Mouse (Mus musculus): ENCODE results near the gene Itpr1. TPM values are rescaled to one million over a fixed set of nuclear protein-coding genes. Genes with fewer than 3 reads are reported as not detected.

The Itpr1 gene
- polyA plus RNA-seq, 1 experiment from 2014 or later = 16.6 TPM

- H3K9me3 ChIP-seq (ENCODE audit: control insufficient read depth, low read length) = no peaks in the 10 kb centered on the region
- H3K4me2 ChIP-seq (ENCODE audit: low read length) = no peak overlapping the region
These were observed 8.6 kb upstream of the Itpr1 start for GRCm38 (mm10) chr6:108204322-108204721.

DNA sequence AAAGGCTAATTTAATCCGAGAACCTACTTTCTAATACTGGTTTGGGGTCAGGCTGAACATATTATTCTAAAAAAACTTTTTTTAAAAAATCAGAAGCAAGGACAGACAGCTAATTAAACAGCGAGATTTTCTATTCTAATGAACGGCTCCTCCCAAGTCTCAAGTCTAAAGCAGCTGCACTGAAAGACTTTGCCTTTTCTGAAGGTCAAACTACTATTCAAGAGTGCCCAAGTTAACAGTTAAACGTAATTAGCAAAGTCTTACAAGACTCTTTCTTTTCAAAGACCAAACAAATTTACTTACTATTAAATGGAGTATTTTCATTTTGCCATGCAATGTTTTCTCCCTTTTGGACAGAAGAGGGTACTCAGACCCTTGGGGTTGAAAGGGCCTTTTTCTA, 6.8 kb upstream of the Itpr1 start:
- H3K4me3 ChIP-seq (ENCODE audit: control insufficient read depth in 1 of 2, insufficient read depth in 1 of 2, low read depth in 1 of 2, low read length in 2 of 2) = no peak overlapping the region
- H3K9ac ChIP-seq (ENCODE audit: low read length) = no peak overlapping the region
- no peaks in the 10 kb centered on the region for H3K36me3 ChIP-seq (ENCODE audit: control insufficient read depth, insufficient read depth, low read length)
- ATAC-seq (ENCODE audit: insufficient number of reproducible peaks, insufficient read depth, low FRiP score, low read depth) = no peak
- no peaks in the 10 kb centered on the region for H3K9me3 ChIP-seq (ENCODE audit: control insufficient read depth, low read length)
- WGBS = 76% methylated on average over 4 of the region's 4 CpGs
- no peaks in the 10 kb centered on the region for H3K27me3 ChIP-seq (ENCODE audit: control insufficient read depth, insufficient read depth, low read length)
- H3K4me1 ChIP-seq (ENCODE audit: control insufficient read depth in 2 of 2, insufficient read depth in 2 of 2, low read length in 2 of 2) = peaks cover 0 to 3% of the 10 kb centered on the region in 2 experiments; a peak in 3 of 4 replicates
- H3K27ac ChIP-seq (replicated peaks in 1 of 2; ENCODE audit: control insufficient read depth in 1 of 2, insufficient read depth in 1 of 2, low read depth in 2 of 2, low read length in 2 of 2) = no peak overlapping the region
- H3K4me2 ChIP-seq (ENCODE audit: low read length) = no peak overlapping the region

More at GRCm38 (mm10) chr6:108204322-108204721, 8.6 kb upstream of the Itpr1 start:
- WGBS = 85% methylated on average over 2 of the region's 2 CpGs
- no peak overlapping the region for H3K9ac ChIP-seq (ENCODE audit: low read length)
- no peak overlapping the region for H3K4me3 ChIP-seq (ENCODE audit: control insufficient read depth in 1 of 2, insufficient read depth in 1 of 2, low read depth in 1 of 2, low read length in 2 of 2)
- H3K36me3 ChIP-seq (ENCODE audit: control insufficient read depth, insufficient read depth, low read length) = no peaks in the 10 kb centered on the region
- no peaks in the 10 kb centered on the region for H3K4me1 ChIP-seq (ENCODE audit: control insufficient read depth in 2 of 2, insufficient read depth in 2 of 2, low read length in 2 of 2)
- H3K27ac ChIP-seq (replicated peaks in 1 of 2; ENCODE audit: control insufficient read depth in 1 of 2, insufficient read depth in 1 of 2, low read depth in 2 of 2, low read length in 2 of 2) = no peak overlapping the region
- no peaks in the 10 kb centered on the region for H3K27me3 ChIP-seq (ENCODE audit: control insufficient read depth, insufficient read depth, low read length)
- ATAC-seq (ENCODE audit: insufficient number of reproducible peaks, insufficient read depth, low FRiP score, low read depth) = no peak

GRCm38 (mm10) chr6:108206914-108207566, 5.9 kb upstream of the Itpr1 start:
- H3K27me3 ChIP-seq (ENCODE audit: control insufficient read depth, insufficient read depth, low read length) = no peaks in the 10 kb centered on the region
- H3K4me1 ChIP-seq (ENCODE audit: control insufficient read depth in 2 of 2, insufficient read depth in 2 of 2, low read length in 2 of 2) = peaks cover 2 to 11% of the 10 kb centered on the region in 2 experiments
- H3K36me3 ChIP-seq (ENCODE audit: control insufficient read depth, insufficient read depth, low read length) = no peaks in the 10 kb centered on the region
- 65% methylated on average over 5 of the region's 5 CpGs for WGBS
- no peak overlapping the region for H3K4me3 ChIP-seq (ENCODE audit: control insufficient read depth in 1 of 2, insufficient read depth in 1 of 2, low read depth in 1 of 2, low read length in 2 of 2)
- H3K9ac ChIP-seq (ENCODE audit: low read length) = no peak overlapping the region
- H3K4me2 ChIP-seq (ENCODE audit: low read length) = no peak overlapping the region
- no peak for ATAC-seq (ENCODE audit: insufficient number of reproducible peaks, insufficient read depth, low FRiP score, low read depth)
- no peaks in the 10 kb centered on the region for H3K9me3 ChIP-seq (ENCODE audit: control insufficient read depth, low read length)
- H3K27ac ChIP-seq (replicated peaks in 1 of 2; ENCODE audit: control insufficient read depth in 1 of 2, insufficient read depth in 1 of 2, low read depth in 2 of 2, low read length in 2 of 2) = no peak overlapping the region

DNA sequence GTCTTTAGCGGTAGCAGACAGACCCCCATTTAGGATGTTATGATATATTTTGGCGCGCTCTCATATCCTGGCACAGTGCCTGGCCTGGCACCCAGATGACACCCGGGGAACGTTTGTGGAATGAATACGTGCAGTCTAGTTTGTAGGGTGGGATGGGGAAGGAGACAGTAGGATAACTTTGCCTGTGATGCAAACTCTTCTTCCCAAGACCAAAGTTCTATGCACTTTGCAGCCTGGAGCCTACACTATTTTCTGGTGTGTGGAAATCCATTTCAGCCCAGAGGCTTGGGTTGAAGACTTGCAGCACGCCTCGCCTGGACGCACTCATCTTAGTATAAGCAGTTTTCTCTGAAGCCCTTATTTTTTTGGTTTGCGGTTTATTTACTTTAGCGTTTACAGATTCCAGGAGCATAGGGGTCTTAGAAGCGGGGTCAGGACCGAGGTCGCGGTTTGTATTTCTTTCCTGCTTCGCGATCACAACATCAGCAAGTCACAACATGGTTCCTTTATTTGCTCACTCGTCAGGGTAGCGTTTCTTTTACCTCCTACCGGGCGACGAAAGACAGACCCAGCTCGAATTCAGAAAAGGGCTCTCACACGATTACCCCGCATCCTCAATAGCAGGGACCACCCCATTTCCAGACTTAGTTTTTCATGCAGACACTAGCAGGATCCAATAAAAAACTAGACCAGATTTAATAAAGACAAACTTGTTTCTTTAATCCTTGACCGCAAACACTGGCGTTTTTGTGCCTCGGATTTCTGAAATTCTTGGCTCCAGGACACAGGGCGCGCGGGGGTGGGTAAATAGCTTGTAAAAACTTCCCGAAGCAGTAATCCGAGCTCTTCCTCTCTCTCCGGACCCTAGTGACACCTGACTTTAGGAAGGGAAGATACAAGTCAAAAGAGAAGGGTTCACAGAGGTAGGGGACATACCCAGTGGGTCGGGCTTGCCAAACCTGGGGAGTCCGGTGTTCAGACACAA, 708 bp upstream of the Itpr1 start:
- Histone ChIP-seq H3K4me1 (ENCODE audit: control insufficient read depth in 2 of 2, insufficient read depth in 2 of 2, low read length in 2 of 2) (peaks cover 2 to 25% of the 10 kb centered on the region in 2 experiments), H3K27me3 (ENCODE audit: control insufficient read depth, insufficient read depth, low read length) (no peaks in the 10 kb centered on the region), H3K36me3 (ENCODE audit: control insufficient read depth, insufficient read depth, low read length) (0 out of 2 replicates have a peak, but pooled peaks cover 8% of the 10 kb centered on the region), H3K9me3 (ENCODE audit: control insufficient read depth, low read length) (no peaks in the 10 kb centered on the region), H3K4me3 (ENCODE audit: control insufficient read depth in 1 of 2, insufficient read depth in 1 of 2, low read depth in 1 of 2, low read length in 2 of 2) (peak overlapping the region; percentile 72 to 97), H3K4me2 (ENCODE audit: low read length) (peak overlapping the region; percentile 81), H3K9ac (ENCODE audit: low read length) (peak overlapping the region; percentile 81), H3K27ac (replicated peaks in 1 of 2; ENCODE audit: control insufficient read depth in 1 of 2, insufficient read depth in 1 of 2, low read depth in 2 of 2, low read length in 2 of 2) (peak overlapping the region; percentile 29 to 69)
- ATAC-seq (ENCODE audit: insufficient number of reproducible peaks, insufficient read depth, low FRiP score, low read depth) = no peak
- WGBS = 2% methylated on average over 36 of the region's 36 CpGs

- H3K4me1 ChIP-seq (ENCODE audit: control insufficient read depth in 2 of 2, insufficient read depth in 2 of 2, low read length in 2 of 2) = peaks cover 2 to 25% of the 10 kb centered on the region in 2 experiments
- H3K27ac ChIP-seq (replicated peaks in 1 of 2; ENCODE audit: control insufficient read depth in 1 of 2, insufficient read depth in 1 of 2, low read depth in 2 of 2, low read length in 2 of 2) = peak overlapping the region; percentile 63 to 82
- H3K4me3 ChIP-seq (ENCODE audit: control insufficient read depth in 1 of 2, insufficient read depth in 1 of 2, low read depth in 1 of 2, low read length in 2 of 2) = peak overlapping the region; percentile 72 to 97
- H3K36me3 ChIP-seq (ENCODE audit: control insufficient read depth, insufficient read depth, low read length) = 0 out of 2 replicates have a peak, but pooled peaks cover 11% of the 10 kb centered on the region
- H3K9ac ChIP-seq (ENCODE audit: low read length) = peak overlapping the region; percentile 80
- no peaks in the 10 kb centered on the region for H3K27me3 ChIP-seq (ENCODE audit: control insufficient read depth, insufficient read depth, low read length)
- no peaks in the 10 kb centered on the region for H3K9me3 ChIP-seq (ENCODE audit: control insufficient read depth, low read length)
- H3K4me2 ChIP-seq (ENCODE audit: low read length) = peak overlapping the region; percentile 75
- WGBS = under 1% methylated on average over 29 of the region's 29 CpGs
- no peak for ATAC-seq (ENCODE audit: insufficient number of reproducible peaks, insufficient read depth, low FRiP score, low read depth)
These were observed 791 bp downstream of the Itpr1 start for GRCm38 (mm10) chr6:108213481-108214293.

DNA sequence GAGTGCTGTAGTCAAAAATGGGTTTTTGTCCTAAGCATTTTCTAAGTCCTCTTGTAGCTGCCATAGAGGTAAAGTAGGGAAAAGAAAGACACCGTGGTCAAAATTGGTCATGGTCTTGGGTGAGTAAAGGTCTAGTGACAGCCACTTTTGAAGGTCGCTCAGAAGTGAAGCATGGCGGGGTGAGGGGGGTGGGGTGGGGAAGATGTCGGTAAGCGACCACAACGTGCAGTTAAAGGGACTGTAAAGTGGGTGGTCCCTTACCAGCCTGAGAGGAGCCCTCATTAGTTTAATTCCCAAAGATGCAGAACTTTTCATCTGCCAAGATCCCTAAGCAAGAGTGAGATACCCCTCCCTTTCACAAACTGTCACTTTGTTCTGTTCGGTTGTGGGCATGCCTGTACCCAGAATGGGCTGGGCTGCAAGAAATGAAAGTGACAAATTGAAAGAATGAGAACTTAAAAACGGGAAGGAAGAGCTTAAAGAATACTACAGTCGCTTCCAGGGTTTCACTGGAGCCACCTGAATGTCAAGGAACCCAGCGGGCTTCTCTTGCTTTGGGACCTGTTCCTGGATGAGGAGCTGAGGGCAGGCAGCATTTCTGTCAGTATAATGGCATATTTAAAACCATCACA, 1.5 kb downstream of the Itpr1 start:
- Histone ChIP-seq H3K4me2 (ENCODE audit: low read length) (peak overlapping the region; percentile 75), H3K36me3 (ENCODE audit: control insufficient read depth, insufficient read depth, low read length) (peaks cover 11% of the 10 kb centered on the region; the same call in 1 of the 2 replicates), H3K27me3 (ENCODE audit: control insufficient read depth, insufficient read depth, low read length) (no peaks in the 10 kb centered on the region), H3K4me3 (ENCODE audit: control insufficient read depth in 1 of 2, insufficient read depth in 1 of 2, low read depth in 1 of 2, low read length in 2 of 2) (peak overlapping the region; percentile 72 to 97), H3K4me1 (ENCODE audit: control insufficient read depth in 2 of 2, insufficient read depth in 2 of 2, low read length in 2 of 2) (peaks cover 2 to 25% of the 10 kb centered on the region in 2 experiments), H3K9ac (ENCODE audit: low read length) (peak overlapping the region; percentile 80), H3K27ac (replicated peaks in 1 of 2; ENCODE audit: control insufficient read depth in 1 of 2, insufficient read depth in 1 of 2, low read depth in 2 of 2, low read length in 2 of 2) (no peak overlapping the region), H3K9me3 (ENCODE audit: control insufficient read depth, low read length) (no peaks in the 10 kb centered on the region)
- 11% methylated on average over 10 of the region's 10 CpGs for WGBS
- no peak for ATAC-seq (ENCODE audit: insufficient number of reproducible peaks, insufficient read depth, low FRiP score, low read depth)

Data from heart, embryonic 14.5 days (tissue).